Mouse (Mus musculus) heart, adult 11 months (tissue): Measurements from ENCODE around the gene Rps8.

Experiments used
- DNase-seq: peaks from one replicate; pipeline ENCODE4 v3.0.0; 2022

Rps8 gene

GRCm38 (mm10) chr4:117124518-117125347 lies 31.3 kb downstream of the Rps8 start:
- DNase-seq: peak; percentile 98

DNA sequence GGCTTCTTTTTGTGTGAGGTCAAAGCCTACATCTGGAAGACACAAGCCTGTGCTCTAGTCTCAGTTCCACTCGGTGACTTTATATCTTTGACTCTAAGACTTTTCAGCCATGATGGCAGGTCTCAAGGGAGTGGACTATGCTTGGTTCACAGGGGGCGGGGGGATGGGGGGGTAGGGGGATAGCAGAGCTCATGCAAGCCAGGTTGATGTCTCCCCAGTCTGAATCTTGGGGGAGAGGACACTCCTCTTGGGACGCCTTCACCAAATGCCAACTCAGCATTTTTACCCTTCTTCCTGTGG lies 31.9 kb downstream of the Rps8 start:
- peak; percentile 91 for DNase-seq

DNA sequence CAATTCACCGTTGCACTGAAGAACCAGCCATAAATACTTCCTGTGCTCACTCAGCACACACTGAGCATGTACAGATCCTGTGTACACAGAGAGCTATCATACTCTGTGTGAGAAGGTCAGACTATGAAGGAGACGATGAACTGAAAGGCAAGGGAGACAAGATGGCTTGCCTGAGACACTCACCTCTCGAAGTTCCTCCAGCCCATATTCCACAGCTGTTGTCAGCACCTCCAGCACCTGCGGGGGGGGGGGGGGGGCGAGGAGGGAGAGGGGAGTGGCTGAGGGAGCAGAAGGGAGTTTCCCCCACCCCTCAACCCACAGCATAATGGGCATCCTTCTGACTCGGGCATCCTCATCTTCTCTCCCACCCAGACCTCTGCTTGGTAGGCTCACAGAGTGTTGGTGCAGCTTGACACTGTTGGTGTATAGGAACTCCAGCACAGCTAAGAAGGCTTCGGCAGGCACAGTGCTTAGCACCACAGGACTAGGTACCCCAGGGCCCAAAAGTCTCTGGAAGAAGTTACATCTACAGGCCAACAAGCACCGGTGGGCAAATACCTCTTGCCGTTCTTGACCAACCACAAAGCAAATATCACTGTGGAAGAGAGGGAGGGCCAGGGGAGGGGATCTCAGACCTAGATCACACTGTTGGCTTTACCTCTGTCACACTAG lies 32.4 kb downstream of the Rps8 start:
- DNase-seq: peak; percentile 91

DNA sequence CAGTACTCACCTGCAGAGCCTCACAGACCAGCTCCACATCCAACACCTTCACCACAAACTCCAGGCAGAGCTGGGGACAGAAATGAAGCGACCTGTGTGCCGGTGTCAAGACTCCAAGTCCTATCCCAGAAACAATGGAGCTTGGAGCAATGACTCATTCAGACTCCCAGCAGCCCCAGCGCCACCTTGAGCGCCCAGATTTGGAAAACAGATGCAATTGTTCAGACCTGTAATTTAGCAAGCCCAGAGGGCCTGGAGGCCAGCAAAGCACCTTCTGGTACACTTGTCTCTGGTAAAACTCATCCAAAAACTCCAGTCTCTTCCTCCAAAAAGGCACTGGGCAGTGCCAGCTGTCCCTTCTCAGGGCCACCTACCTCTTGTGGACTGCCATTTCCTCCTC lies 33.8 kb downstream of the Rps8 start:
- peak; percentile 95 for DNase-seq

GRCm38 (mm10) chr4:117120445-117121414 lies 35.3 kb downstream of the Rps8 start:
- DNase-seq: peak; percentile 100

DNA sequence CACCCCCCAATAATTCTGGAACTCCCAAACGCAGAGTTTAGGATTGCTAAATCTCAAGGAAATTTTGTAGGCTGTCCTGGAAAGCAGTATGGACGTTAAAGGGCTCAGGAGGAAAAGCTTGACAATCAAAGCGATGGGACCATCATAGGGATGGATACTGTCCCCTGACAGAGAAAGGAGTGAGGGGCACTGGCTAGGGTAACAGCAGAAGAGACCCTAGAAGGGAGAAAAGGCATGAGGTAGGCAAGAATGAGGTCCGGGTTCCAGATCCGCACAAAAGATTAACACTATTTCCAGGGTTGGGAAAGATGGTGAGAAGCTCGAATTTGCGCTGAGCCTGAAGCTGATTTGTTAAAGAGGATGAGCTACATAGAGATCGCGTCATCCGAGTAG lies 36.0 kb downstream of the Rps8 start:
- DNase-seq: no peak

DNA sequence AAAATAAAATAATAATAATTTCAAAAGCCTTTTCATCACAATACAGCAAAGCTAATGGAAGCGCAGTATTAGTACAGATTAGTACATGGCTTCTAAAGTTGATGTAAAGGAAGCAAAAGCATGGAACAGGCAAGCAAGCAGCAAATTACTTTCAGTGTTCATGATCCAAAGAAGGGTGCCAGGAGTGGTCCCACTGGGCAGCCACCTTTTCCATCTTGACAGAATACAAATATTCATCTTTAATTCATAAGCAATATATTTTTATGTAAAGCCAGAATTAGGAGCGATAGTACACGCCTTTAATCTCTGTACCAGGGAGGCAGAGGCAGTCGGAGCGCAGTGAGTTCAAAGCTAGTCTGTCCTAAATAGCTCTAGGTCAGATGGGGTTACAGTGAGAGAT lies 36.4 kb downstream of the Rps8 start:
- no peak for DNase-seq

GRCm38 (mm10) chr4:117117931-117118330 lies 38.1 kb downstream of the Rps8 start:
- DNase-seq: no peak

DNA sequence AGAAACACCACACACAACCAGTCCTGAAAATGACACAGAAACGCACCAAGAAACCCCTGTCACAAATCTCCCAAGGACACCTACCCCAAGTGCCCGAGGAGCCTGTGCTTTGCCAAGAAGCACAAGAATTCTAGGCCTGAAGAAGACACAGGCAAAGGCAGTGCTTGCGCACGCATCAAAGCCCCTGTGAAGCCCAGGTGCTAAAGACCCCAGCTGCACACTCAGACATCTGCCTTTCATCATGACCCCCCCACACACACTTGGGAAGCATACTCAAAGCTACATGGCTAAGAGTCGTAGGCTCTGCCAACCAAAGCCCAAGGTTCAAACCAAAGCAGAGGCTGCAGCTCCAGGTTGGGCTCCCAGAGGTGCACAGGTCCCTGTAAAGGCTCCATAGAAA lies 40.5 kb downstream of the Rps8 start:
- DNase-seq: no peak

DNA sequence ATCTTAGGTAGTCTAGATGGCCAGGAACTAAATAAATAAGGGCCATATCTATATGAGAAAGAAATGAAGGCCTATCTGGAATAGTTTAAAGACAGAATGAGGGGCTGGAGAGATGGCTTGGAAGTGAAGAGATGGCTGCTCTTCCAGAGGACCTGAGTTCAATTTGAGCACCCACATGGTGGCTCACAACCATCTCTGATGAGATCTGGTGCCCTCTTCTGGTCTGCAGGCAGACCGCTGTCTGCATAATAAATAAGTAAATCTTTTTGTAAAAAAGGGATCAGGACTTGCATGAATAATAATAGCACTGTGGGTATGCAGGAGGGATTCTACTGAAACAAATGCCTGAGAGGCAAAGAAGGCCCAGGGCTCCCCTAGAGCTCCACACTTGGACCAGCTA lies 42.8 kb downstream of the Rps8 start:
- DNase-seq: no peak

GRCm38 (mm10) chr4:117110985-117111384 lies 45.1 kb downstream of the Rps8 start:
- DNase-seq: no peak

DNA sequence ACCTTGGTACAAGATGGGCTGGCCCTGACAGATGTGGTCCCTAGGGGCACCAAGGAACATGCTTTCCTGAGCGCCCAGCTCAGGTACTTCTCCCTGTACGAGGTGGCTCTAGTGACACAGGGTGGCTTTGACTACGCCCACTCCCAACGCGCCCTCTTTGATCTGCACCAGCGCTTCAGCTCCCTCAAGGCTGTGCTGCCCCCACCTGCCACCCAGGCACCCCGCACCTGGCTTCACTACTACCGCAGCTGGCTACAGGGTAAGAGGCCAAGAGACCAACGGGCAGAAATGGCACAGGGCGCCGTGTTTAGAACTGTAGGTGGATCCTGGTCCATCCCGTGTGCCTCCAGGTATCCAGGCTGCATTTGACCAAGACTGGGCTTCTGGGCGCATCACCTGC lies 45.8 kb downstream of the Rps8 start:
- peak; percentile 89 for DNase-seq

GRCm38 (mm10) chr4:117109330-117109729 lies 46.7 kb downstream of the Rps8 start:
- peak; percentile 79 for DNase-seq

GRCm38 (mm10) chr4:117108524-117108849 lies 47.6 kb downstream of the Rps8 start:
- peak; percentile 91 for DNase-seq

GRCm38 (mm10) chr4:117107813-117108523 lies 48.1 kb downstream of the Rps8 start:
- DNase-seq: peak; percentile 86

- DNase-seq: peak; percentile 85
Measured at GRCm38 (mm10) chr4:117105127-117105526, 50.9 kb downstream of the Rps8 start.

GRCm38 (mm10) chr4:117104672-117105071 lies 51.4 kb downstream of the Rps8 start:
- no peak for DNase-seq
